Mouse (Mus musculus): ENCODE results near the gene Rftn1.
"Not testable (repeated sequence)": the region's sequence is repeated elsewhere in the genome, so short reads cannot be mapped to it uniquely, and the experiment has no call there.

Gene Rftn1

DNA sequence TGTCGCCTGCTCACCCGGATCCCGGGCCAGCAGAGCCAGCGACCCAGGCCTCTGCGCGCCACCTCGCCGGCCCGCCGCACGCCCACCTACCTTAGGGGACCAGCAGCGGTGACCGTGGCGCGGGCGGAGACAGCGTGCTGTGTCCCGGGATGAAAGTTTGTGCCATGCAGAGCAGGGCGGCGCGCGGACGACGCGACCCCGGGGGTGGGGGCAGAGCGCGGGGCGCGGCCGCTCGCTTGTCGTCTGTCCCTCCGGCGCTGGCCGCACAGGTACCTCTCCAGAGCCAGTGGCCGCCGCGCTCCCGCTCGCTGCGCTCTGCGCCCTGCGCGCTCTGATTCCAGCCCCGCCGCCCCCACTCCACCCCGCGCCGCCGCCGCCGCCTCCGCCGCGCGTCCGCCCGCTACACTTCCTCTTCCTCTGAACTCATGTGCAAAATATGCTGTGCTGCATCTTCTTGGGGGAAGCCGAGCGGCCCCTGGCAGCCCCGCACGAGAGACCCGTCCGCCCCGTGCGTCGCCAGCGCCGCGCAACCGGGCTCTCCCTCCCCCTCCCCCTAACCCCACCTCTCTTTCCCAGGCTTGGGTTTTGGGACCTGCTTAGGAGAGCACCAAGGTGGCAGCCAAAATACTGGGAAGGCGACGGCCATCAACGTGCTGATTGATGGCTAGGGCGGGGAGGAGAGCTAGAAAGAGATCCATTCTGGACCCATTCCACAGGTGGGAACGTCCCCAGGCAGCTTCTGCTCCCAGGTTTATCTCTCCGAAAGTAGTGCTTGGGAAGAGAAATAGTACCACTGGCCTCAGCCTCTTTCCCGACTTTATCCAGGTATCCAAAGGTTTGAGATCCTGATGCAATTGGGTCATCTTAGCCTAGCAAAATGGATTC lies at the start of gene Rftn1:
Gene Rftn1, minus strand, starts transcription at position 544 of the 885 bp plus-strand sequence.
- in situ Hi-C loops (cut with MboI, MseI) = loop anchor here (25.0 kb wide), 1 partner anchor 1778 kb away; the partner anchor contains the start of genes Nfya and Oard1

DNA sequence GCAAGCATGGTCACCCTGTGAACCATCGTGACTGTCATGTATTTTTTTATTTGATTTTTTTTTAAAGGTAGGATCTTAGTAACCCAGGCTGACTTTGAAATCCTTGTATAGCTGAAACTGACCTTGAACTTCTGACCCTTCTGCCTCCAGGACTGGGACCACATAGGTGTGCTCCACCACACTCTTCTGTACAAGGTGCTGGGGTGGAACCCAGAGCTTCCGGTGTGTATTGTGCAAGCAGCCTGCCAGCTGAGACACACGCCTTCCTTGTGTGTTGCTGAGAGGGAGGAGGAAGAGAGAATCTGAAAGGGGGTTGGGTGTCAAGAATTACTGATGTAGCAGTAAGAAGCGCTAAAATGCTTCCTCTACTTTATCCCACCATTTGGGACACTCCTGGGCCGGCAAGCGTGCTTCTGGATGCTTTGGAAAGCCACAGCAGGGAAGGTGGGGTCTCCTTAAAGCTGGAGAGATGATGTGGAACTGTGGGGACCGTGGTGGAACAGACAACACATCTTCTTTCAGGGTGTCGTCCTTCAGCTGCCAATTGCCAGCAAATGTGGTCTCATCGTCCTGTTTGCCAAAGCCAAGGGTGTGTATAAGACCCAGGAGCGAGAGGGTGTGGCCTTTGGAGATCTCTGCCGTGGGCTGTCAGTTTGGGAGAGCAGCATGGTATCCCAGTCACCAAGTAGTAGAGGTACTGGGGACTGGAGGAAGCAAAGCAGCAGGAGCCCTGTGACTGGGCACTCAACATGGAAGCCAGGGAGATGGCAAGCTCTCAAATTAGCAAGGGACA lies 47.5 kb upstream of the Rftn1 start:
- in situ Hi-C loops (cut with MboI, MseI) = no loop called here

DNA sequence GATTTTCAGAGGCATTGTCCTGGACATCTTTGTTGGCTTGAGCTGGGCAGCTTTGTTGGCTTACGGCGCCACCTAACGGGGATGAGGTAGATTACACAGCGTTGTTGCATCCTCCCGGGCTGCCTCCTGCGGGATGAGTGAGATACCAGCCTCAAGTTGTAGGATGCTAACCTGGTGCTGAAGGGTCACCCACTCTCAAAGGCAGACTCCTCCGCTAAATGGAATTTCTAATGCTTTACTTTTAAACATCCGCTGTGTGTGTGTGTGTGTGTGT lies 46.9 kb upstream of the Rftn1 start:
- in situ Hi-C loops (cut with MboI, MseI) = no loop called here

DNA sequence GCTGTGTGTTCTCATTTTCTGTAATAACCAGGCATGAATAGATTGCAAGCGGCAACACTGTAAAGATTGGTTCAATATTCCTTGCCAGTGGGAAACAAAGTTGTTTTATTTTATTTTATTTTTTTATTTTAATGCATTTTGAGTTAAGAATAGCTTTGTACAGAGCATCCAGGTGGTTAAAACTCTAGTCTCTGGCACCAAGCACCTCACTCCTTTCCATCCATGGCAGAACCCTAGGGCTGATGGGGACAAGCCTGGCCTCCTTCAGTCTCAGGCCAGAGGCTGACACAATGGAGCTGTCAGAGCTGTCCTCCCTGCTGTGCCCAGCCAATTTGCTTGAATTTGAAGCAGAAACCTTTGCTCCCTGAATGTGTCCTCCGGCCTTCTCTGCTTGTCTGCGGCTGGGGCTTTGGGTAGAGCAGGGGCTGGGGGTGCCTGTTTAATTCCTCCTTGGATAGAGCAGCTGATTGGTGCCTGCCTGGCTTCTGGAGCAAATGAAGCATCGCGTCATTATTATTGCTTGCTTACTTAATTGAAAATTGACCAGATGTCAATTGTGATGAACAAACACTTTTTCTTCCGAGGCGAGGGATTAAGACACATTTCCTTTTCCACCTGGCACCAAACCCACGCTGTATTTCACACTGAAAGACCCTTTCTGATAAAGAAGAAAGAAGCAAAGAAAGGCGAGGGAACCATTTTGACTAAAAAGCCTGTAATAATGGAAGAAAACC lies 46.4 kb upstream of the Rftn1 start:
- in situ Hi-C loops (cut with MboI, MseI) = no loop called here

DNA sequence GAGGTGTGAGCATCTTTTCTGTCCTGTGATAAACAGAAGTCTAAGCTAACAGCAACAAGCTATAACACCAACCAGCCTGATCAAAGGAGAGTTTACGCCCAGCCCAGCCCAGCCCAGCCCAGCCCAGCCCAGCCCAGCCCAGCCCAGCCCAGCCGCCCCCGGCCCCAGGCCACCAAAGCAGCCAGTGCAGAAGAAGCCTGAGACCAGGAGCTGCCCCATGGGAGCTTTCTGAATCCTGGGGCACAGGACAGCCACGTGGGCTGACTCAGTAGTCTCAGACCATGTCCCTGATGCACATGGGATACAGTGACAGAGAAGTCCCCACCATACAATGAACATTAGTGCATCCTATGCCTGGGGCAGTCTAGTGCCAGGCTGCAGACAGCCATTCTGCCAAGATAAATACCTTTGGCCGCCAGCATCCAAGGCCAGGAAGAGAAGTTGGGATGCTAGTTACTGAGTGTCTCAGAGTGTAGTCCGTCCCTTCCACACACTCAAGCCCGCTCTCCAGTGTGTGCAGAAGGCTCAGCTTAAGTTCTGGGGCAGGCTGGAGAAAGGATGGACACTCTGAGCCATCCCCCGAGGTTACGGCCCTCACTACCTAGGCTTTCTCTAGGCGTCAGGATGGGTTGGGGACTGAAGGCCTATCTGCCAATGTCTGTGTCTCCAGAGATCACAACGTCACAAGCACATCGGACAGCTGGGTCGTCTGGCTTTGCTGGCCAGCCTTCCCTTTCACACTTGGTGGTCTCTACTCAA lies 45.6 kb upstream of the Rftn1 start:
- in situ Hi-C loops (cut with MboI, MseI) = no loop called here

DNA sequence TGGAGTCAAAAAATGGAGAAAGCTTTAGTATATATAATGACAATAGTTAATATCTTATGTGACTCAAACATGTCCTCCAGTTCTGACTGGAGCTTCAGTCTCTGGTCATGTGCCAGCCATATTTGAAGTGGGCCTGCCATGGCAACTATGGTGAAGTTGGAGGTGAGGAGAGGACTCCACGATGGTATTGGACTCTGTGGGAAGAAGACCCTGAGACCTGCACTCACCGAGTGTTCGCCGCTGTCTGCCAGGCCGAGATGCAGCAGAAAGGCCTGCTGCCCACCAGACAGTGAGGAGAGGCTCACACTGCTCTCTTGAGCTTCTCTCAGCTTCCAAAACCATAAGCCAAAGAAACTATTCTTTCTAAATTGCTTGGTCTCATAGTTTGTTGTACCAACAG lies 43.5 kb upstream of the Rftn1 start:
- in situ Hi-C loops (cut with MboI, MseI) = no loop called here

DNA sequence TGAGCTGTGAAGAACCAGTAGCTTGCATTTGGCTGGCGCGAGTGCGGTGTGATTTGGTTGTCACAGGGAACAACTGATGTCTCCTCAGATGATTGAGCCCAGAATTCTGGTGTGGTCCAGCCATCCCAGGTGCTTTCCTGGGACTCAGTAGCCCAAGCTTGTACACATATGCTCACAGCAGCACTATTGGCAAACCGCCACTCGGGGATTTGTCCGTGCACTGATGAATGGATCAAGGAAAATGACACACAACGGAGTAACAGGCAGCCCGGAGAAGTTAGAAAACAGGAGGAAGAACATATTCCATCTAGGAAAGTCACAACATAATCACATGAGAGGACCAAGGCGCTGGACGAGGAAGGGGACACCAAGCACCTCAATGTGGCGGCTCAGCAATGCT lies 42.3 kb upstream of the Rftn1 start:
- in situ Hi-C loops (cut with MboI, MseI) = no loop called here

DNA sequence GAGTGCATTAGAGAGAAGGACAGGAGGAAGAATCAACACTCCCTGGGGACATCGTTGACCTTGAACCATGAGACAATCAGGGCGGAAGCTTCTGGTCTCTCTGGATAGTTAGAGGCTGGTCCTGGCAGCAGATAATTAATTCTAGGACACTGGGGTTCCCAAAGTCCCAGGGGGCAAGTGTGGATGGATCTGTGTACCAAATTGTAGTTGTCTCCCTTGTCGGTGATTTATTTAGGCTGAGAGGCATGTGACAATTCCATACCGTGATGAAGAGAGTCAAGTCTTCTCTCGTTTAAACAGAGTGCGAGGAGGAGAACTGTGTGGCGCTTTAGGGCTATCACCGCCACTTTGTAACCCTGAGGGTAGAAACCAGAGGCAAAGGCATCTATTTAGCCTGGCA lies 40.7 kb upstream of the Rftn1 start:
- in situ Hi-C loops (cut with MboI, MseI) = no loop called here

DNA sequence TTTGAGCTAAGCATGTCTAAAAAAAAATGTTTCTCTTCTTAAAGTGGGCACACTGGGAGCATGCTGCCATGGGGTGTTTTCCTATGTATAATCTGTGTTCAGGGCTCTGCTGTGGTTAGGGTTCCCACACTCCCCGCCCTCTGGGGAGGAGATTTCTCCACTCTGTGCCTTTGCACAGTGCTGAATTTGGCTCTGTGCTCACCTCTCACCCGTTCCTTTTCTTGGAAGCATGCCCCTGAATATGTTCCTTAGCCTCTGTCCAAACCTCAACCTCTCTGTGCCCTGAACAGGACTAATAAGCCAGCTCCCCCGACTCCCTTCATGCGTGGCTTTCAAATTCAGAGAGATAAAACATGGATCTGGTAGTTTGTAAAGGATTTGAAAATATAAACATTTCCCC lies 39.1 kb upstream of the Rftn1 start:
- in situ Hi-C loops (cut with MboI, MseI) = no loop called here

DNA sequence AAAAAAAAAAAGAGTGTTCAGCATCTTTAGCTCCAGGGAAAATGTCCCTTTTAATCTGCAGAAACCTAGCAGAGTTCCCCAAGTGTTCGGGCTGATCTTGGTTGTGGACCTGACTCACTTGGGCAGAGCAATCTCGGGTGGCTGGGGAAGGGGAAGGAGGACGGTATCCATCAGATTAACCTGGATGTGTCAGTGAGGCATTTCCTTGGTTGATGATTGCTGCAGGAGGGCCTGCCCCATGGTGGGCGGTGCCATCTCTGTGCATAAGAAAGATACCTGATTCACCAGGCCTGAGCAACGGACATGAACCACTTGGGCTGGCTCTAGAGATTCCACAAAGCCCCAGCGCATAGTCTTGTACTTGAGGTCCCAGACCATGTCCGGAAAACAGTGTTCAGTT lies 36.9 kb upstream of the Rftn1 start:
- in situ Hi-C loops (cut with MboI, MseI) = no loop called here

DNA sequence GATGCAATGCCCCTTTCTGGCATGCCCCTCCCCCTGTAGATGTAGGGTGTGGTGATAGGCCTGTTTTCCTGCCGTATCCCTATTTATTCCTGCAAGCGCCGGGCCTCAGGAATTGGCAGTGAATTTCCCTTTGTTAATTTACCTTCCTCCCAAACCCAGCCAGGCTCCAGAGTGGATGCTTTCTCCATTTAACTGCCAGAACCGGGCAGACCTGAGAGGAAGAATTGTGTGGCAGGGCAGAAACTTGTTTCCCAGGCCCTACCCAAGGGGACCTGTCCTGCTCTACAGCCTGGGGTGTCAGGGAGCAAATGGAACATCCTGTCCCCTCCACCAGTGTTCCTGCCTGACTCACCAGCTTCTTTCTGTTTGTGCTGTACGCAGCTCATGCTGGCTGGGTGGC lies 34.2 kb upstream of the Rftn1 start:
- in situ Hi-C loops (cut with MboI, MseI) = no loop called here

DNA sequence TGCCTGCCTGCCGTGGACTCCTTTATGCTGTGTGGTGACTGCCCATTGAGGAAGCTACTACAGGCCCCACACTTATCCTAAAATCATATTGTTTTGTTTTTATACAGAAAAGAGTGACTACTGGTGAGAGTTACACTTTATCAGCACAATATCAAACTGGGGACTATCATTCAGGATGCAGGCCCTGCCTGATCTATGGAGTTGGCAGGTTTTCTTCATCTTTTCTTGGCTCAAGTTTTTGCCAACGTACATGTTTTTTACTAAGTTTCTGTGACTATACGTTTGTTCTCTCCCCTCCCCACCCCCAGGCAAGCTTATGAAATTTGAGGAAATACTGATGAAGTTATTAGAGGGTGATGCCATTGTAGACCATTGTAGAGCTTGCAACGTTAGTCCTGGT lies 27.5 kb upstream of the Rftn1 start:
- in situ Hi-C loops (cut with MboI, MseI) = loop anchor here (5.0 to 10.0 kb wide), 2 partner anchors 76 to 243 kb away; no protein-coding TSS in a partner anchor

DNA sequence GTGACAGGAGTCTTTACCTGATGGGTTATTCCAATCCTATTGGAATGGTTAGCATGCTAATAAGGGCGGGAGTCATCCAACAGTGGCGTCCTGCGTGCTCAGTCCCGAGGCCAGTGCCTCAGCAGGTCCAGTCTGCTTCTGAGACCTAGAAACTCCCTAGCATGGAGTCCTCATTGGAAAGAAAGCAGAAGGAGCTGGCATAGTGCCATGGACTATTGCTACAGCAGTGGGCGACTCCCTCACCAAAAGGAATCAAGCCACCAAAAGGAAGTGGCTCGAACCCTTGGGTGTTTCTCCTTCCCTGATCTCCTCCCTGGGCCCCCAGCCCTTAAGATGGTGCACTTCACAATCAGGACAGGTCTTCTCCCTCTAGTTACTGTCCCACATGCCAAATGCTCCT lies 24.6 kb upstream of the Rftn1 start:
- in situ Hi-C loops (cut with MboI, MseI) = loop anchor here (5.0 to 10.0 kb wide), 2 partner anchors 73 to 240 kb away; no protein-coding TSS in a partner anchor

DNA sequence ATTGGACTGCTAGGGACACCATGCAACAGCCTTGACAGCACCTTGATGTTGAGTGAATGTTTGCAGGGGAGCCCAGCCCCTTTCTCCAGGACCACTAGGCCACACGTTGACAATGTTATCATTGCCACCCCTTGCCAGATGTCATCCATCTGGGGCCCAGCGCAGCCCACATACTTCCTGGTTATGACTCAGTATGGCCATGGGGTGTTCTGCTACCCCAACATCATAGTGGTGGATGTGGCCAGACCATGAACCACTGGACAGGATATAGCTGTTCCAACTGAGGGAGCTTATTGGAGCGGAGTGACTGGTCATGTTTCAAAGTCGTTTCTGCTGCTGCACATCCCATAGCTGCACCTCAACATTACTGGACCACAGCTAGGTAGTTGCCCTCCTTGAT lies 22.6 kb upstream of the Rftn1 start:
- in situ Hi-C loops (cut with MboI, MseI) = loop anchor here (10.0 kb wide), 1 partner anchor 238 kb away; no protein-coding TSS in a partner anchor

DNA sequence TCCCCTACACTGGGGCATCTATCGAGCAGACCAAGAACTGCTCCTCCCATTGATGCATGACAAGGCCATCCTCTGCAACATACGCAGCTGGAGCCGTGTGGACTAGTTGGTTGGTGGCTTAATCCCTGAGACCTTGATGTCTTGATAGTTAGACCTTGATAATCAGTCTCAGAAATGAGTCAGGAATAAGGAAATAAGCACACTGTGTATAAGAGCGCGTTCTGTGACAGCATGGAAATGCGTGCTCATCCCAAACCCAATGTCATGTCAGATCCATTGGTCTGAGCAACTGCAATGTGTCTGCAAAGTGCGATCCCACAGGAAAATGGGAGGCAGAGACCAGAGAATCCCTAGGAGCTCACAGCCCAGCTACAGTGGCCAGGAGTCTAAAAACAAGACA lies 21.3 kb upstream of the Rftn1 start:
- in situ Hi-C loops (cut with MboI, MseI) = loop anchor here (10.0 kb wide), 1 partner anchor 237 kb away; no protein-coding TSS in a partner anchor

DNA sequence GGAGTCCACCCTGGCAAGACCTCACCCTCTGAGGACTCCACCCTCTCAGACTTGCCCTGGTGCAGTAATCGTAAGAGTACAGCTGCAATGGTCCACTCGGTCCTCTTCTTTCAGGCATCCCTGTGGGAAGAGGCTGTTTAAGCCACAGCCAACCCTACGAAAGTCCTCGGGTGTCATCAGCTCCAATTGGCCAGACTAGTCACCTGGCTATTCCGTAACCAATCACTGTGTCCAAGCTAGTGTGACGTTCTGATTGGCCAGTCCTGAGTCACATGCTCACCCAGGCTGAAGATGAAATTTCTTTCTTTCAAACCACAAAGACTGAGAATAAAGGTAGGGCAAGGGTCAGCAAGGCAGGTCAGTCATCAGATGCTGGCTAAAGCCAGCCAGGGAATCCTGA lies 19.4 kb upstream of the Rftn1 start:
- in situ Hi-C loops (cut with MboI, MseI) = loop anchor here (10.0 kb wide), 1 partner anchor 235 kb away; no protein-coding TSS in a partner anchor

DNA sequence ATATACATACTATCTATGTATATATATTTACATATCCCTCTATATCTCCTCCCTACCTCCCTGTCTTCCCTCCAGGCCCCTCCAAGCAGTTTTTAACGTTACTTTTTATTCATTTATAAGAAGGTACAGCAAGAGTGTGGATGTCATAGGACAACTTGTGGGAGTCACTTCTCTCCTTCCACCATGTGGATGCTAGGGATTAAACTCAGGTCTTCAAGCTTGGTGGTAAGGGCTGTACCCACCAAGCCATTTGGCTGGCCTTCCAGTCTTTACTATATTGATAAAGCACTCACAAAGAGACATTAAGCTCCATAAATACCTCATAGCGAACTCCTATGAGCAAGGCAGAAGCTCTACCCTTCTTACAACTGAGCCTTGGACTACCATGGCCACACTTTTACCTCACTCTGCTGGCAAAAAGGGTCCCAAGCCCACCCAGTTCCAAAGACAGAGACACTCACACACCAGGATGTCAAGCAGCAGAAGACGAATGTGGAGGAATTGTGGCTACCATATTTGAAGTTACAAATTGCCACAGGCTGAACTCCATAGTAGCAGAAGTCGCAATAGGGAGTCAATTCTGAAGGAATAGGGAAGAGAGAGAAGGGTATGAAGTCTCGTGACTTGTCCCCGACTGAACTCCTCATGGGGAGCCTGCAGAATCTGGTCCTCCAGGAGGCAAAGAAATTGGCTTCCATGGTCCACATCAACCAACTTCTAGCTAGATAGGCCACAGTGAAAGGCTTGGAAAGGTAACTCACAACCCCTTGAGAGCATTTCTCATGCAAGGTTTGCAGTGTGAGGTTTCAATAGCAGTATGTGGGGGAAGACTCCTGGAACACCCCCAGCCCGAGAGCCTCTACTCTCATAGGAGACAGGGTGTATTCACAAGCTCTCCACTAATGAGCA lies 17.9 kb upstream of the Rftn1 start:
- in situ Hi-C loops (cut with MboI, MseI) = no loop called here

DNA sequence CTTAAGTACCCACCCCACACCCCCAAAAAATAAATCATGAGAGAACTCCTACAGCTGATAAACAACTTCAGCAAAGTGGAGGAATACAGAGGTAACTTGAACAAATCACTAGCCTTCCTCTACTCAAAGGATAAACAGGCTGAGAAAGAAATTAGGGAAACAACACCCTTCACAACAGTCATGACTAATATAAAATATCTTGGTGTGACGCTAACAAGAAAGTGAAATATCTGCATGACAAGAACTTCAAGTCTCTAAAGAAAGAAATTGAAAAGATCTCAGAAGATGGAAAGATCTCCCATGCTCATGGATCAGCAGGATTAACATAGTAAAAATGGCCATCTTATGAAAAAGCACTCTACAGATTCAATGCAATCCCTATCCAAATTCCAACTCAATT lies 15.8 kb upstream of the Rftn1 start:
- in situ Hi-C loops (cut with MboI, MseI) = not testable (repeated sequence)

DNA sequence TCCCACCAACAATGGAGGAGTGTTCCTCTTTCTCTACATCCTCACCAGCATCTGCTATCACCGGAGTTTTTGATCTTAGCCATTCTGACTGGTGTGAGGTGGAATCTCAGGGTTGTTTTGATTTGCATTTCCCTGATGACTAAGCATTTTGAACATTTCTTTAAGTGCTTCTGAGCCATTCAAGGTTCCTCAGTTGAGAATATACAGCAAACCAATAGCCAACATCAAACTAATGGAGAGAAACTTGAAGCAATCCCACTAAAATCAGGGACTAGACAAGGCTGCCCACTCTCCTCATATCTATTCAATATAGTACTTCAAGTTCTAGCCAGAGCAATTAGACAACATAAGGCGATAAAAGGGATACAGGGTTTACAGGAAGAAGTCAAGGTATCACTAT lies 15.4 kb upstream of the Rftn1 start:
- in situ Hi-C loops (cut with MboI, MseI) = not testable (repeated sequence)

DNA sequence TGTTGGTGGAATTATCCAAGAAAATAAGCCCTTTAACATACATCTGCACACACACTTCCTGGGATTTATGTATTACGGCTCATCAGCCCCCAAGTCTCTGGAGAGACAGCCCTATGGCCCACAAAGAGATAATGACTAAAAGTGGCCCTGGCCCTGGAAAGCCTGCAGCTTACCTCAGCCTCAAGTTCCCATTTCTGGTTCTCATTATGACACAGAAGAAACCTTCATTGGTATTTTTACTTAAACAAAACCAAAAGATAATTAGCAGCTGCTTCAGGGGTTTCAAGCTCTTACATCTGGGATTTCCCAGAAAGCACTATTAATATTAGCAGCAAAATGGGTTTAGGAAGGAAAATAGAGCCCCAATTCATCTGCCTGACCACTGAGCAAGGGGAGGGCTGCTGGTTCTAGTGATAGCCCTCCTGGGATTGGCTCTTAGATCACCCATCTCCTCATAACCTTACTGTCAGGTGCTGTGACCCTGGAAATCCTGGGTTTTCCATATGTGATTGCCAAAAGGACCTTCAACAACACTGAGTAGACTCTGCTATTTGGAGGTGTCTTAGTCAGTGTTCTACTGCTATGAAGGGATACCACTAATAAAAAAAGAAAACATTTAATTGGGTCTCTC lies 14.8 kb upstream of the Rftn1 start:
- in situ Hi-C loops (cut with MboI, MseI) = no loop called here

Data from regulatory T cell (primary cell).